Mouse (Mus musculus) CD4-positive helper T cell, adult 2 months (primary cell): ENCODE measurements around the gene Map7.

Experiments
- DNase-seq: peaks from one replicate; pipeline ENCODE4 v3.0.0-alpha.2; 2012; ENCODE audit warnings: low read depth, missing footprints, low spot score

Map7 gene

GRCm38 (mm10) chr10:20230026-20230425 is 81.8 kb downstream of the Map7 start:
- no peak for DNase-seq

DNA sequence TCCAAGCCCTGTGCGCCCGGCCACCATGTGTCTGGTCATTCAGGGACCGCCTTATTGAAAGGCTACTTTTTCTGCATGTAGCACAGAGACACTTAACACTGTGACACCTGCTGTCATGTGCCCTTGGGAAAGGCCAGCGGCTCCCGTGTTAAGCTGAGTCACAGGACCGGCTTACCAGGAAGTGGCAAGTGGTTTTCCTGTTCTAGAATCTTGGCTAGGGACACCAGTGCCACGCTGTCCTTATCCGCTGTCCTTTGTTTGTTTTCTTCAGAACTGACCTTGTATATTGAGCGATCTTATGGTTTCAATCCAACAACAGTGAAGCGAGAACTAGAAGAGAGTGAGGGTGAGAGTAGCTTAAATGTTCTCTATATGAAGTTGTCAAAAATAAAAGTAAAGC is 85.2 kb downstream of the Map7 start:
- DNase-seq = no peak

DNA sequence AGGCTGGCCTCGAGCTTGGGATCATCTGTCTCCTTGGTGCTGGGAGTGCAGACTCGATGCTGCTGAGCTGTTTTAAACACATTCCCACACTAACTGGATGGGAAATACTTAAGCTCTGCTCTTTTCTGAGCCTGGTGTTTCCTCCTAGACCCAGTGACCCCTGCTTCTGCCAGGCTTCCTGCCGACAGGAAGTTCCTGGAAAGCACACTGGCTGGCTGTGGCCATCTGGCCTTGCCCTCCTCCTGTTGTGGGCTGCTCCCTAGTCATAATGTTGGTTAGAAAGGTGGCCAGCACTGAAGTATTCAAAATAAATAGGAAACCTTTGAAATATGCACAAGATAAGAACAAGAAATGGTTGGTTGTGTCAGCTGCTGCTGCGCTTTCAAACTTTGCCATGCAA is 86.2 kb downstream of the Map7 start:
- DNase-seq = no peak

DNA sequence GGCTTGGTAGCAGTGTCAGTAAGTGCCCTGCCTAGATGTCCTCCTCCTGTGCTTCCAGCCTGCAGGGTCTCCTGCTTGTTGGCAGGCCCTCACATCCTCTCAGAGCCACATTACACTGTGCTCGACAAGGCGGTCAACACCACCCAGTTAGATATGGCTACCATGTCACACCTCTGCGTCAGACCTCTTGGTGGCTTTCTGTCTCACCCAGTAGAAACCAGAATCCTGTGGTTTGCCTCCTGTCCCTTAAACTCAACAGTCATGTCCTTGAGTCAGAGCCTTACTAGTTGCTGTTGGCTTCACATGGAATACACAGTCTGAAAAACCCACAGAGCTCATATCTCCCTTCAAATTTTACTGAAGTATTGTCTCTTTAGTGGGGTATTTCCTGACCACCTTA is 87.4 kb downstream of the Map7 start:
- DNase-seq = no peak

GRCm38 (mm10) chr10:20236241-20236640 is 88.0 kb downstream of the Map7 start:
- DNase-seq = no peak

DNA sequence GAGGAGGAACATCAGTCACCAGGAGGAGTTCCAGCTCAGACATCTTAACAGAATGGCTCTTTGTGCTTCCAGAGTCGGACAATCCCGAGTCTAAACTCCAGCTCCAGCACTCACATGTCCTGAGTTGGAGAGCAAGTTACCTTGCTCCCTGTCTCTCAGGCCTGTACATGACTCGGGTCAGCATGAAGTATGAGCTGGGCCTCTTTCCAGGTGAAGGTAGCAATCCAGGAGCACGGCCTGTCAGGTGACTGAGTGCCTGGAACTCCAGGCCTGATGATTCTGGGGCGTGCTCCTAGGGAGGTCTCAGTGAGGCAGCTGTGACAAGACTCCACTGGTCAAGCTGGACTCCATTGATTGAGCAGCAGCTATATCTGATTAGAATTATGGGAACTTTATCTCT is 90.0 kb downstream of the Map7 start:
- no peak for DNase-seq

DNA sequence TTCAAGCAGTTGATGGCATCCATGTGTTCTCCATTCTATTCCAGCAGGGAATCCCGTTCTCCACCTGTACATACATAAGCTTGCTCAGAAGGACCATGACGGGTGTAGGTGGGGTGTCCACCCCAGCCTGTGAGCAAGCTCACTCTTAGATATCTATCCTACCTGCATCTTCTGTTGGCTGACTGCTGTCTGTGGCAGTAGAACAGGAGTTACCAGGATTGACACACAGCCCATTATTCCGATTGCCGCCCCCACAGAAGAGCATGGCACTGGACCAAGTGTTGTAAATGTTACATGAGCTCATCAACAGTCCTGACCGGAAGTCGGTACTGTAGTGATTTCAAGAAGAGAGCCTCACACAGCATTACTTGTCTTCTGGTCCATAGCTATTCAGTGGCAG is 92.6 kb downstream of the Map7 start:
- DNase-seq = no peak

- DNase-seq = no peak
Measured at GRCm38 (mm10) chr10:20243321-20243720, 95.0 kb downstream of the Map7 start.

- DNase-seq = no peak
Measured at GRCm38 (mm10) chr10:20245082-20245481, 96.8 kb downstream of the Map7 start.

DNA sequence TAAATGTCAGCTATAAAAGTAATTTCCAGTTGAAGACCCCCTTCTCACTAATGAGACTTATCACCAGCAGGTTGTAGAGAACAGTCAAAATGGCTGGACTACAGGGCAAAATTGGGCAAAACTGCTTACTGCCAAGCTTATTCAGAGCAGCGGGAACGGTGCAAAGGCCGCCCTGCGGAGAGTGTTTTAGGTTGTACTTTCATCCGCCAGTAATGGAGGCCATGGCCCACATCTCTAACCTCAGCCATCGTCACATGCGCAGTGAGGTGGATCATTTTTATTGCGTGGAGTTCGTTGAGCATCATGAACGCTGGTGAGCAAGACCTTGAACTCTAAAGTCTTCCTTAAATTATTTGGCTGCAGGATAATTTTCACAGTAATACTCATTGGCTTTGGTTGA is 100.8 kb downstream of the Map7 start:
- no peak for DNase-seq

- DNase-seq = no peak
Measured at GRCm38 (mm10) chr10:20255579-20255978, 107.3 kb downstream of the Map7 start.

DNA sequence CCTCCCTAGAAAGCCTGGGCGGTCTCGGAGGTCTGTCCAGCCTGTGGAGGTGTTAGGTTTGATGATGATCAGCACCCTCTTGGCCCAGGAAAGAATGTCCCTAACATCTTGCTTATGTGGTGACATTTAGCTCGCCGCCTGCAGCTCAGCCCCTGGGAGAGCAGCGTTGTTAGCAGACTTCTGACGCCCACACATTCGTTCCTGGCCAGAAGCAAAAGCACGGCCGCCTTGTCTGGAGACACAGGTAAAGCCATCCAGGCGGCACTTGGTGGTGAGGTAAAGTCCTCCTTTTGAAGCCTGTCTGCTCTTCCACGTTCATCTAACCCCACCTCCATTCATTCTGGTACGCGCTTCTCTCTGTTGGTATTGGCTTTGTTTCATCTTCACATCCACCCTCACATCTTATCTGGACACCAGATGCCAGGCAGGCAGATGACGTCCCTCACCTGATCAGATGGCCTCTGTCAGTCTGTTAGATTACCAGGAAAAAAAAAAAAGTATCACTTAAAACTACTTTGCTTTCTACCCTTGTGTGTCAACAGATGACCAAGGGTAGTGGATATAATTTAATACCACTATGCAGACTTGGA is 108.9 kb downstream of the Map7 start:
- no peak for DNase-seq

DNA sequence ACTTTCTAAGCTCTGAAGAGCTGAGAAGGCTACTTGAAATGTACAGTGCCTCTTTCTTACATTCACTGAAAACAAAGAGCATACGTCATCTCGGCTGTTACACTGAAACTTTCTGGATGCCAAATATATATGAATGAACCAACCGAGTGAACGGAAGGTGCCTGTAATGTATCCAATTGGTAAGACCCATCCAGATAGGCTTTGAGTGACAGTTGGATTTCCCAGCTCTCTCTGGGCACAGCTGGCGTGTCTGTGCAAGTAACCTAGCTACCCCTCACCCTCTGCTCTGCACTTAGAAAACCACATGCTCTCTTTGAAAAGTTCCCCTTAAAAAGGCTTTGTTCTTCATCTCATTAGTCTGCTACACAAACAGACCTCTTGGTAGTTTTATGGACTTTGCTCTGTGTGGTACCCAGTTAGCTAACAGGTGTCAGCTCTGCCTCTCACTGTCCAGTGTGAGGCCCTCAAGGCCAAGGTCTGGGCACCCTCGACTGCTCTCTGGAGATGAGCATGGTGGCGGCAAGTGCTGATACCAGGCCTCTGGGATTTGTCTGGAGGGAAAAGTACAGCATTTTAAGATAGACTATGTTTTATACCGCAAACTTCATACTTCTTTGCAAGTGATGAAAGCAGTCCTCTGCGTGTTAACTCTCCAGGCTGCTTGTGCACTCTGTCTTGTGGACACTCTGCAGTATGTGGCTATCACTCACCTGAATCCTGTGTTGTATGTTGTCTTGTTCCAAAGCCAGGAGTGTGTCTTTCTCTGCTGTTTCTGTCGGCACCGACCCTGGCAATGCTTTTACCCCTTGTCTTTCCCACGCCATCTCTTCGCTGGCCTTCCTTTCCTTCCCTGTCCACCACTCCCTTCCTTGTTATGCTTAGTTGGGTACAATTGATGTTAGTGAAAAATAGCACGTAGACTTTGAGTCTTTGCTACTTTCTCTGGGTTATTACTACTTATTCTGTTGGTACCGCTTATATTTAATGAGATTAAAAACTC is 109.8 kb downstream of the Map7 start:
- DNase-seq = peak; percentile 45

GRCm38 (mm10) chr10:20259476-20259875 is 111.2 kb downstream of the Map7 start:
- DNase-seq = no peak

DNA sequence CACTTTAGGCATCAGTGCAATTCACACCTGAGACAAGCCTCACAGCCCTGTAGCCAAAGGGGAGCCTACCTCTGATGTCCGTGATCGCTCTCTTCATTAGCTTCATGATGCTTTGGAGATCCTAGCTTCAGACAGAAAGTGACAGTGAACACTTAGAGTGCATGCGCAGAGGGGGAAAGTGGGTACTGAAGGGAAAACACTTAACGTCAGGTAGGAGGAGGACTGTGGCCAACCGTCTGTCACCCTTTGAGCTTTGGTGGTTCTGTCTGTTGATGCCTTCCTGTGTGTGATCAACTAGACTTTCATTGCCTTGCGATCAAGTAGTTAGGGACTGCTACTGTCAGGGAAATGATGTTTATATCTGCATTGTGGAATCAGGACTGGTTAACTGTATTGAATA is 114.6 kb downstream of the Map7 start:
- no peak for DNase-seq

GRCm38 (mm10) chr10:20264479-20264878 is 116.2 kb downstream of the Map7 start:
- no peak for DNase-seq

GRCm38 (mm10) chr10:20267032-20267431 is 118.8 kb downstream of the Map7 start:
- peak; percentile 57 for DNase-seq

DNA sequence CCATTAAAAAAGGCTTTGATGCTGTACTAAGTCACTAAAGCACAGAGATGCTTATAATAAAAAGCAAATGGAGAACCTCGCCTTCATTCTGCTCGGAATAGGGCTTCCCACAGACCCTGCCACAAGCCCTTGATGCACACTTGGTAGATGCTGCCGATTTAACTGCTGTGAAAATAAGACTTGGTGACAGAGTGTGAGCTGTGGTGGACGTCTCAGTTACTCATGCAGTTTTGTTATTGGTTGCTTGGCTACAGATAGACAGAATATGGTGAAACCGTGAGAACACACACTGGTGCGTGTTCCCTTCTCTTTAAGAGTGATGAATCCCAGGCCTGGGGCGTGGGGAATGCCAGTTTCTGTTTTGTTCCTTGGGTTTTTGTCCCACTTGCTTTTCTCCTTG is 120.7 kb downstream of the Map7 start:
- no peak for DNase-seq

GRCm38 (mm10) chr10:20272380-20272779 is 124.1 kb downstream of the Map7 start:
- no peak for DNase-seq

DNA sequence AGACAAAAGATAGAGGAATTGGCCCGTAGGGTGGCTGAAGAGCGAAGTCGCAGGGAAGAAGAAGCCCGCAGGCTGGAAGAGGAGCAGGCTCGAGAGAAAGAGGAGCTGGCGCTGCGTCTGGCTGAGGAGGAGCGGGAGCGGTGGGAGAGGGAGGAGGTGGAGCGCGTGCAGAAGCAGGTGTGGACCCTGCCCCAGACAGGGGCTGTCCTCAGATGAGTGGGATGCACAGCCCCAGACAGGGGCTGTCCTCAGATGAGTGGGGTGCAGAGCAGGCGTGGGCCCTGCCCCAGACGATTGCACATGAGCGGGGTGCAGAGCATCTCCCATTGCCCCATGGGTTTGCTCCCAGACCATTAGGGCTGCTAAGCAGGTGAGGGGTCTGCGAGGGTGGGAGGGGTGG is 125.0 kb downstream of the Map7 start:
- no peak for DNase-seq

- no peak for DNase-seq
Measured at GRCm38 (mm10) chr10:20274022-20274421, 125.8 kb downstream of the Map7 start.

GRCm38 (mm10) chr10:20281456-20281855 is 133.2 kb downstream of the Map7 start:
- peak; percentile 75 for DNase-seq
